Comparison of ENCODE assay signal across 8 mouse cellular contexts in the genomic region with DNA sequence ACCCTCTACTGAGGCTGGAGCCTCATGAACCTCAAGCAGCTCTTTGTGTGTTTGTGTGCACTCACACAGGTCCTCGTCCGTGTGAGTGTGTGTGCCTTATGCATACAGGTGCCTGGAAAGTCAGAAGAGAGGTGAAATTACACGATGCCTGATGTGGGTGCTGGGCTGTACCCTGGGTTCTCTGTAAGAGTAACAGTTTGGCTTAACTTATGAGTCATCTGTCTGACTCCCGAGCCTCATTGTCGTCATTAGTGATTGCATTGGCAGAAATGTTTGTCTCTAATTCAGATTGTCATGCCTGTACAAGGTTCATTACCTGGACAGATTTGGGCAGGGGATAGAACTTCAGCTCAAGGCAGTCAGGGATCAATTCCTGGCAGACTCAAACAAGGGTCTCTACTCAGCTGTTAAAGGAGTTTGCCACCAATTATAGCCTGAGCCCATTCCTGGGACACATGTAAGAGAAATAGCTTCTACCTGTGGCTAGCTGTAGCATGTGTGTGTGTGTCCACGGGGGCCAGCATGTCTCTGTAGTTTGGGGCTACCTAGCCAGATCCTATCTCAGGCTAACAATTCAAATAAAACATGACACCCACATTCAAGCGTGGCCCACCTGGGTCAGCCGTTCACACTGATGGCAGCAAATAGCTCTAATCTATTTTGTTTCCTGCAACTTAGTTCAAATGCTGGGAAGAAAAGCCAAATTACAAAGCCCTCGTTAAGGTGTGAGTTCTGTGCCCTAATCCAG. TPM values are rescaled to one million over a fixed set of nuclear protein-coding genes. Genes with fewer than 3 reads are reported as not detected.
DNase-seq lines count a peak whose midpoint lies in the region; ATAC-seq and TF ChIP-seq lines count a peak whose summit lies in the region.

No protein-coding gene starts in this region.

- H3K36me3 ChIP-seq in C2C12 (ENCODE audit: control insufficient read depth, insufficient read depth): no peaks in the 10 kb centered on the region
- H3K36me3 ChIP-seq in embryonic facial prominence, embryonic 15.5 days: 0 out of 2 replicates have a peak, but pooled peaks cover under 1% of the 10 kb centered on the region
- 0 out of 2 replicates have a peak, but pooled peaks cover under 1% of the 10 kb centered on the region for H3K36me3 ChIP-seq in intestine, embryonic 15.5 days
- H3K36me3 ChIP-seq in midbrain, embryonic 12.5 days: peaks cover 16% of the 10 kb centered on the region

- DNase-seq in cerebellum, adult 11 months: peak; percentile 33
- no peak for DNase-seq in cerebellum, postnatal 14 days
- DNase-seq in spleen, adult 18-20 months: no peak

- ATAC-seq in embryonic facial prominence, embryonic 15.5 days (ENCODE audit: insufficient number of reproducible peaks, low FRiP score, low TSS enrichment, low read depth): no peak
- peak; percentile 0; the same call in 1 of the 2 replicates for ATAC-seq in intestine, embryonic 15.5 days
- ATAC-seq in midbrain, embryonic 12.5 days (ENCODE audit: low FRiP score, low read depth): no peak; the same call in 1 of the 2 replicates
- no peak for ATAC-seq in granulocyte monocyte progenitor cell, adult 5-6 weeks (replicated peaks; ENCODE audit: poor library complexity, severe bottlenecking)

- no peak for TF ChIP-seq CTCF in C2C12 (IDR thresholded peaks at IDR 0.05; ENCODE audit: control insufficient read depth, insufficient read depth, insufficient read length)

- peaks cover 37% of the 10 kb centered on the region for H3K79me2 ChIP-seq in C2C12 (ENCODE audit: control insufficient read depth, insufficient read depth)

- no peaks in the 10 kb centered on the region for H3K27me3 ChIP-seq in C2C12 (ENCODE audit: control insufficient read depth, insufficient read depth, insufficient read length)
- H3K27me3 ChIP-seq in embryonic facial prominence, embryonic 15.5 days: no peaks in the 10 kb centered on the region
- H3K27me3 ChIP-seq in intestine, embryonic 15.5 days (replicated peaks): no peaks in the 10 kb centered on the region
- no peaks in the 10 kb centered on the region for H3K27me3 ChIP-seq in midbrain, embryonic 12.5 days

- peak overlapping the region; percentile 35 for H3ac ChIP-seq in C2C12 (ENCODE audit: control insufficient read depth, insufficient read length, low read depth)

- H3K27ac ChIP-seq in embryonic facial prominence, embryonic 15.5 days (replicated peaks): peak overlapping the region; percentile 99
- H3K27ac ChIP-seq in intestine, embryonic 15.5 days: peak overlapping the region; percentile 97
- peak overlapping the region; percentile 95 for H3K27ac ChIP-seq in midbrain, embryonic 12.5 days (replicated peaks)

- H3K79me3 ChIP-seq in C2C12 (ENCODE audit: low read depth): peaks cover 25% of the 10 kb centered on the region

- peak overlapping the region; percentile 84 for H3K4me2 ChIP-seq in embryonic facial prominence, embryonic 15.5 days (replicated peaks)
- H3K4me2 ChIP-seq in intestine, embryonic 15.5 days (replicated peaks): peak overlapping the region; percentile 83
- H3K4me2 ChIP-seq in midbrain, embryonic 12.5 days (replicated peaks): peak overlapping the region; percentile 94

- peak overlapping the region; percentile 40 for H3K4me3 ChIP-seq in C2C12 (ENCODE audit: insufficient read depth, poor library complexity, severe bottlenecking)
- H3K4me3 ChIP-seq in embryonic facial prominence, embryonic 15.5 days (replicated peaks): peak overlapping the region; percentile 97
- H3K4me3 ChIP-seq in intestine, embryonic 15.5 days (replicated peaks): peak overlapping the region; percentile 92
- peak overlapping the region; percentile 97 for H3K4me3 ChIP-seq in midbrain, embryonic 12.5 days

- peaks cover 68% of the 10 kb centered on the region for H3K4me1 ChIP-seq in embryonic facial prominence, embryonic 15.5 days
- H3K4me1 ChIP-seq in intestine, embryonic 15.5 days (replicated peaks): peaks cover 50% of the 10 kb centered on the region
- peaks cover 54% of the 10 kb centered on the region for H3K4me1 ChIP-seq in midbrain, embryonic 12.5 days

- 27% methylated on average over 9 of the region's 9 CpGs for WGBS in embryonic facial prominence, embryonic 15.5 days
- WGBS in intestine, embryonic 15.5 days: 28% methylated on average over 9 of the region's 9 CpGs
- 45% methylated on average over 9 of the region's 9 CpGs for WGBS in midbrain, embryonic 12.5 days

- peak overlapping the region; percentile 65 for H3K9ac ChIP-seq in embryonic facial prominence, embryonic 15.5 days
- peak overlapping the region; percentile 65 for H3K9ac ChIP-seq in intestine, embryonic 15.5 days
- H3K9ac ChIP-seq in midbrain, embryonic 12.5 days (replicated peaks): peak overlapping the region; percentile 77

- H3K9me3 ChIP-seq in embryonic facial prominence, embryonic 15.5 days (replicated peaks): no peaks in the 10 kb centered on the region
- H3K9me3 ChIP-seq in intestine, embryonic 15.5 days: no peaks in the 10 kb centered on the region
- no peaks in the 10 kb centered on the region for H3K9me3 ChIP-seq in midbrain, embryonic 12.5 days

TF ChIP-seq in C2C12, 6 proteins besides CTCF, POLR2A, EP300 and RAD21:
- TF ChIP-seq FOSL1 (IDR thresholded peaks at IDR 0.05; ENCODE audit: insufficient read depth, low read length, poor library complexity, severe bottlenecking) (no peak), MYOG (IDR thresholded peaks at IDR 0.05; ENCODE audit: control insufficient read depth, extremely low read depth, insufficient read length) (no peak)

RNA-seq across cellular contexts. Expression of a gene that starts 0.6 kb away (rescaled TPM):
- polyA plus RNA-seq in C2C12 (2012; fragmentation: generic; extraction: Trizol): 61.4 TPM
- 99.0 and 105 TPM in 2 replicates for polyA plus RNA-seq in embryonic facial prominence, embryonic 15.5 days (2015; fragmentation: Nextera tagmentation; extraction: Ambion mirVana)
- polyA plus RNA-seq in intestine, embryonic 15.5 days (2015; fragmentation: Nextera tagmentation; extraction: Ambion mirVana): 68.8 and 73.0 TPM in 2 replicates
- polyA plus RNA-seq in midbrain, embryonic 12.5 days (2016; fragmentation: Nextera tagmentation; extraction: Ambion mirVana): 83.6 and 86.5 TPM in 2 replicates
- total RNA-seq in granulocyte monocyte progenitor cell, adult 5-6 weeks (2014; fragmentation: Nextera tagmentation): 49.2 and 63.3 TPM in 2 replicates
- 37.7 and 58.0 TPM in 2 replicates for total RNA-seq in granulocyte monocyte progenitor cell, adult 5-6 weeks (2017)

RNA-seq across cellular contexts. Expression of a gene that starts 20.4 kb away (rescaled TPM):
- 53.8 TPM for polyA plus RNA-seq in C2C12 (2012; fragmentation: generic; extraction: Trizol)
- 82.2 and 82.7 TPM in 2 replicates for polyA plus RNA-seq in embryonic facial prominence, embryonic 15.5 days (2015; fragmentation: Nextera tagmentation; extraction: Ambion mirVana)
- polyA plus RNA-seq in intestine, embryonic 15.5 days (2015; fragmentation: Nextera tagmentation; extraction: Ambion mirVana): 54.9 and 62.4 TPM in 2 replicates
- 82.7 and 95.3 TPM in 2 replicates for polyA plus RNA-seq in midbrain, embryonic 12.5 days (2016; fragmentation: Nextera tagmentation; extraction: Ambion mirVana)
- total RNA-seq in granulocyte monocyte progenitor cell, adult 5-6 weeks (2014; fragmentation: Nextera tagmentation): 26.1 and 34.6 TPM in 2 replicates
- total RNA-seq in granulocyte monocyte progenitor cell, adult 5-6 weeks (2017): 13.3 and 34.8 TPM in 2 replicates

RNA-seq across cellular contexts. Expression of a gene that starts 24.5 kb away (rescaled TPM):
- polyA plus RNA-seq in C2C12 (2012; fragmentation: generic; extraction: Trizol): 34.2 TPM
- 48.2 and 51.8 TPM in 2 replicates for polyA plus RNA-seq in embryonic facial prominence, embryonic 15.5 days (2015; fragmentation: Nextera tagmentation; extraction: Ambion mirVana)
- polyA plus RNA-seq in intestine, embryonic 15.5 days (2015; fragmentation: Nextera tagmentation; extraction: Ambion mirVana): 40.4 and 43.0 TPM in 2 replicates
- 60.4 and 67.0 TPM in 2 replicates for polyA plus RNA-seq in midbrain, embryonic 12.5 days (2016; fragmentation: Nextera tagmentation; extraction: Ambion mirVana)
- 34.1 and 37.2 TPM in 2 replicates for total RNA-seq in granulocyte monocyte progenitor cell, adult 5-6 weeks (2014; fragmentation: Nextera tagmentation)
- 34.2 and 59.8 TPM in 2 replicates for total RNA-seq in granulocyte monocyte progenitor cell, adult 5-6 weeks (2017)

RNA-seq across cellular contexts. Expression of a gene that starts 24.7 kb away (rescaled TPM):
- polyA plus RNA-seq in C2C12 (2012; fragmentation: generic; extraction: Trizol): 0.43 TPM
- 27.0 and 28.0 TPM in 2 replicates for polyA plus RNA-seq in embryonic facial prominence, embryonic 15.5 days (2015; fragmentation: Nextera tagmentation; extraction: Ambion mirVana)
- 22.3 and 26.5 TPM in 2 replicates for polyA plus RNA-seq in intestine, embryonic 15.5 days (2015; fragmentation: Nextera tagmentation; extraction: Ambion mirVana)
- polyA plus RNA-seq in midbrain, embryonic 12.5 days (2016; fragmentation: Nextera tagmentation; extraction: Ambion mirVana): 24.9 and 29.9 TPM in 2 replicates
- total RNA-seq in granulocyte monocyte progenitor cell, adult 5-6 weeks (2014; fragmentation: Nextera tagmentation): 9.0 and 17.3 TPM in 2 replicates
- 7.1 and 7.8 TPM in 2 replicates for total RNA-seq in granulocyte monocyte progenitor cell, adult 5-6 weeks (2017)

RNA-seq across cellular contexts. Expression of a gene that starts 54.7 kb away (rescaled TPM):
- polyA plus RNA-seq in C2C12 (2012; fragmentation: generic; extraction: Trizol): 165 TPM
- polyA plus RNA-seq in embryonic facial prominence, embryonic 15.5 days (2015; fragmentation: Nextera tagmentation; extraction: Ambion mirVana): 172 and 190 TPM in 2 replicates
- polyA plus RNA-seq in intestine, embryonic 15.5 days (2015; fragmentation: Nextera tagmentation; extraction: Ambion mirVana): 134 and 152 TPM in 2 replicates
- 180 and 194 TPM in 2 replicates for polyA plus RNA-seq in midbrain, embryonic 12.5 days (2016; fragmentation: Nextera tagmentation; extraction: Ambion mirVana)
- total RNA-seq in granulocyte monocyte progenitor cell, adult 5-6 weeks (2014; fragmentation: Nextera tagmentation): 47.7 and 65.2 TPM in 2 replicates
- 112 and 127 TPM in 2 replicates for total RNA-seq in granulocyte monocyte progenitor cell, adult 5-6 weeks (2017)

Comparison
In these comparisons a context has a peak if more than half of its experiments do, and no peak if none do; other contexts are left out.
1. H3K4me3 ChIP-seq: peak in every context shown above with its lines; median percentile 97 in embryonic facial prominence, embryonic 15.5 days; 97 in midbrain, embryonic 12.5 days; 92 in intestine, embryonic 15.5 days; 40 in C2C12.